Mouse (Mus musculus): Measurements from ENCODE around the gene Tes3-ps. TPM values are rescaled to one million over a fixed set of nuclear protein-coding genes. Genes with fewer than 3 reads are reported as not detected.

Gene Tes3-ps
- polyA plus RNA-seq, 1 experiment from 2014 or later, result 0.56 TPM

- no peak for ATAC-seq
Observed at GRCm38 (mm10) chr13:49479399-49479798, 13.7 kb upstream of the Tes3-ps start.

DNA sequence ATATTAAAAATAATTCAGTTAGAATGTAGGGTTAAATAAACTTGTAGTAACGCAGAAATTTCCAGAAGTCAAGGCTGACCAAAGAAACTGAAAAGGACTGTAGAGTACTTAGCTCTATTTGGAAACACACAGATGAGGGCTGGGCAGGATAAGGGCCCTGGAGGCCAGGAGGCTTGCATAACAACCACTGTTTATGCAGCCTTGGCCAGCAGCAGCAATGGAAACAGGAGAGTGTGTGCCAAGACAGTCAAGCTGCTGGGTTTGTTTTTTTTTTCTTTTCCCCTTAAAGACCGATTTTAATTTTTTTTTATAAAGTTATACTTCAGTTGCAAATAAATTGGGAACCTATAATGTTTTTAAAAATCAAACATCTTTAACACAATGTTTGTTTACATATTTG lies 13.1 kb upstream of the Tes3-ps start:
- Histone ChIP-seq H3K4me2 (ENCODE audit: low read depth, low read length) (no peak overlapping the region), H3K36me3 (ENCODE audit: control insufficient read depth, insufficient read depth, low read length) (no peaks in the 10 kb centered on the region), H3K27me3 (replicated peaks; ENCODE audit: control insufficient read depth, insufficient read depth, low read length) (no peaks in the 10 kb centered on the region), H3K27ac (ENCODE audit: low read length) (no peak overlapping the region), H3K9ac (ENCODE audit: low read depth, low read length) (no peak overlapping the region), H3K4me1 (ENCODE audit: control insufficient read depth, insufficient read depth, low read length) (peaks cover 7% of the 10 kb centered on the region; the same call in 1 of the 2 replicates), H3K9me3 (ENCODE audit: control insufficient read depth, low read length) (no peaks in the 10 kb centered on the region), H3K4me3 (ENCODE audit: low read length) (no peak overlapping the region)
- peak; percentile 82 for ATAC-seq
- WGBS, result 46% methylated on average over 2 of the region's 2 CpGs

More at GRCm38 (mm10) chr13:49479399-49479798, 13.7 kb upstream of the Tes3-ps start:
- Histone ChIP-seq H3K9ac (ENCODE audit: low read depth, low read length) (no peak overlapping the region), H3K36me3 (ENCODE audit: control insufficient read depth, insufficient read depth, low read length) (no peaks in the 10 kb centered on the region), H3K4me1 (ENCODE audit: control insufficient read depth, insufficient read depth, low read length) (peaks cover 7% of the 10 kb centered on the region; the same call in 1 of the 2 replicates), H3K27me3 (replicated peaks; ENCODE audit: control insufficient read depth, insufficient read depth, low read length) (no peaks in the 10 kb centered on the region), H3K4me2 (ENCODE audit: low read depth, low read length) (no peak overlapping the region), H3K9me3 (ENCODE audit: control insufficient read depth, low read length) (no peaks in the 10 kb centered on the region), H3K27ac (ENCODE audit: low read length) (peak overlapping the region; percentile 65), H3K4me3 (ENCODE audit: low read length) (no peak overlapping the region)
- 58% methylated on average over 4 of the region's 4 CpGs for WGBS

GRCm38 (mm10) chr13:49480551-49480950 lies 12.6 kb upstream of the Tes3-ps start:
- Histone ChIP-seq H3K27ac (ENCODE audit: low read length) (peak overlapping the region; percentile 78), H3K9me3 (ENCODE audit: control insufficient read depth, low read length) (no peaks in the 10 kb centered on the region), H3K36me3 (ENCODE audit: control insufficient read depth, insufficient read depth, low read length) (no peaks in the 10 kb centered on the region), H3K4me2 (ENCODE audit: low read depth, low read length) (no peak overlapping the region), H3K9ac (ENCODE audit: low read depth, low read length) (no peak overlapping the region), H3K4me3 (ENCODE audit: low read length) (no peak overlapping the region), H3K4me1 (ENCODE audit: control insufficient read depth, insufficient read depth, low read length) (peaks cover 7% of the 10 kb centered on the region), H3K27me3 (replicated peaks; ENCODE audit: control insufficient read depth, insufficient read depth, low read length) (no peaks in the 10 kb centered on the region)
- 45% methylated on average over 5 of the region's 5 CpGs for WGBS
- ATAC-seq, result 0 out of 2 replicates have a peak, but pooled peaks have one; percentile 16

DNA sequence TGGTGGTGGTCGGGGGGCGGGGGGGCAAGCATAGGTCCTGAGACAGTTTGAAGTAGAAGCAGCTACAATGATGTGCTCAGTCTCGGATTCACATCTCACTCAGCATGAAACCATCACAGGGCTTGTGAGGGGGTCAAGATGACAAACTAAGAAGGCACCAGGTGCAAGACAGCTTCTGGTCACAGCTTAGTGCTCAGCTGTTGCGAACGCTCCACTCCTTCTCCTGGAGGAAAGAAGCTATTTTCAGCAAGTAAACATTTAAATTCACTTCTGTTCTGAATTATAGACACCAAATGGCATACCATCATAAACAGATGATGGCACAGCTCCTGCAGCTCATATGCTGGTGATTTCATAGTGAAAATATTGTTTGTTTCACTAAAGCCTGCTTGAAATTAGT lies 7.7 kb upstream of the Tes3-ps start:
- Histone ChIP-seq H3K4me2 (ENCODE audit: low read depth, low read length) (no peak overlapping the region), H3K36me3 (ENCODE audit: control insufficient read depth, insufficient read depth, low read length) (no peaks in the 10 kb centered on the region), H3K27me3 (replicated peaks; ENCODE audit: control insufficient read depth, insufficient read depth, low read length) (no peaks in the 10 kb centered on the region), H3K9me3 (ENCODE audit: control insufficient read depth, low read length) (no peaks in the 10 kb centered on the region), H3K27ac (ENCODE audit: low read length) (no peak overlapping the region; the same call in 1 of the 2 replicates), H3K4me1 (ENCODE audit: control insufficient read depth, insufficient read depth, low read length) (peaks cover 4% of the 10 kb centered on the region), H3K4me3 (ENCODE audit: low read length) (no peak overlapping the region), H3K9ac (ENCODE audit: low read depth, low read length) (no peak overlapping the region)
- WGBS, result 74% methylated on average over 5 of the region's 5 CpGs
- no peak for ATAC-seq

GRCm38 (mm10) chr13:49504510-49504909 lies 11.4 kb downstream of the Tes3-ps start, which contains the start of gene Ecm2:
Ecm2 (plus strand) TSS chr13:49504810.
- Histone ChIP-seq H3K27me3 (replicated peaks; ENCODE audit: control insufficient read depth, insufficient read depth, low read length) (no peaks in the 10 kb centered on the region), H3K4me3 (ENCODE audit: low read length) (no peak within 1 kb of the TSS), H3K4me1 (ENCODE audit: control insufficient read depth, insufficient read depth, low read length) (no peaks in the 10 kb centered on the region), H3K36me3 (ENCODE audit: control insufficient read depth, insufficient read depth, low read length) (no peaks in the 10 kb centered on the region), H3K9me3 (ENCODE audit: control insufficient read depth, low read length) (no peaks in the 10 kb centered on the region), H3K4me2 (ENCODE audit: low read depth, low read length) (no peak within 1 kb of the TSS), H3K27ac (ENCODE audit: low read length) (no peak within 1 kb of the TSS), H3K9ac (ENCODE audit: low read depth, low read length) (no peak within 1 kb of the TSS)
- 56% methylated on average over 4 of the region's 4 CpGs for WGBS
- no peak for ATAC-seq

GRCm38 (mm10) chr13:49505776-49506175 lies 12.7 kb downstream of the Tes3-ps start:
- no peak overlapping the region for H3K27ac ChIP-seq (ENCODE audit: low read length)
- H3K4me3 ChIP-seq (ENCODE audit: low read length), result no peak overlapping the region
- no peak overlapping the region for H3K4me2 ChIP-seq (ENCODE audit: low read depth, low read length)
- WGBS, result 77% methylated on average over 4 of the region's 4 CpGs
- H3K9ac ChIP-seq (ENCODE audit: low read depth, low read length), result no peak overlapping the region
- no peak for ATAC-seq
- H3K4me1 ChIP-seq (ENCODE audit: control insufficient read depth, insufficient read depth, low read length), result no peaks in the 10 kb centered on the region
- H3K27me3 ChIP-seq (replicated peaks; ENCODE audit: control insufficient read depth, insufficient read depth, low read length), result no peaks in the 10 kb centered on the region
- H3K9me3 ChIP-seq (ENCODE audit: control insufficient read depth, low read length), result no peaks in the 10 kb centered on the region
- H3K36me3 ChIP-seq (ENCODE audit: control insufficient read depth, insufficient read depth, low read length), result no peaks in the 10 kb centered on the region

DNA sequence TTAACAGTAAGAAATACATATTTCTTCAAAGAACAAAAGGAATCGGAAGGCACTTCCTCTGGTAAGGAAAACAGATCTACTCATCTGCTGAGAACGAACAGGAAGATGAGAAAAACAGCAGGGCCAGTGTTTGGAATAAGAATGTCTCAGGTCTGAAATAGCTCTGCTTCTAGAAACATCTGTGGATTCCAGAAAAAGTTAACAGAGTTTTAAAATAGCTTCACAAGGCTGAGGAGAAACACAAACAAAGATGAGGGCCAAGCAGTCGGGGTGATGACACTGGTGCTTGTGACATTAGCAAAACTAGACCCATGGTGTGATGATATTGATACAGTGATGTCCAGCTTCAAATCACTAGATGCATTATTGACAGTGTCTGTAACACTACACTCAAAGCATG lies 14.1 kb downstream of the Tes3-ps start:
- WGBS, result 39% methylated on average over 3 of the region's 3 CpGs
- no peaks in the 10 kb centered on the region for H3K27me3 ChIP-seq (replicated peaks; ENCODE audit: control insufficient read depth, insufficient read depth, low read length)
- no peak overlapping the region for H3K9ac ChIP-seq (ENCODE audit: low read depth, low read length)
- no peaks in the 10 kb centered on the region for H3K36me3 ChIP-seq (ENCODE audit: control insufficient read depth, insufficient read depth, low read length)
- H3K4me3 ChIP-seq (ENCODE audit: low read length), result no peak overlapping the region
- H3K4me1 ChIP-seq (ENCODE audit: control insufficient read depth, insufficient read depth, low read length), result no peaks in the 10 kb centered on the region
- no peak overlapping the region for H3K4me2 ChIP-seq (ENCODE audit: low read depth, low read length)
- H3K9me3 ChIP-seq (ENCODE audit: control insufficient read depth, low read length), result no peaks in the 10 kb centered on the region
- ATAC-seq, result no peak
- no peak overlapping the region for H3K27ac ChIP-seq (ENCODE audit: low read length)

- Histone ChIP-seq H3K4me2 (ENCODE audit: low read depth, low read length) (no peak overlapping the region), H3K9ac (ENCODE audit: low read depth, low read length) (no peak overlapping the region), H3K27ac (ENCODE audit: low read length) (no peak overlapping the region), H3K27me3 (replicated peaks; ENCODE audit: control insufficient read depth, insufficient read depth, low read length) (no peaks in the 10 kb centered on the region), H3K9me3 (ENCODE audit: control insufficient read depth, low read length) (no peaks in the 10 kb centered on the region), H3K4me3 (ENCODE audit: low read length) (no peak overlapping the region), H3K4me1 (ENCODE audit: control insufficient read depth, insufficient read depth, low read length) (no peaks in the 10 kb centered on the region), H3K36me3 (ENCODE audit: control insufficient read depth, insufficient read depth, low read length) (no peaks in the 10 kb centered on the region)
- no peak for ATAC-seq
- WGBS, result 18% methylated on average over 2 of the region's 2 CpGs
Observed at GRCm38 (mm10) chr13:49518761-49519160, 25.6 kb downstream of the Tes3-ps start.

- no peak for ATAC-seq
- H3K36me3 ChIP-seq (ENCODE audit: control insufficient read depth, insufficient read depth, low read length), result no peaks in the 10 kb centered on the region
- no peaks in the 10 kb centered on the region for H3K27me3 ChIP-seq (replicated peaks; ENCODE audit: control insufficient read depth, insufficient read depth, low read length)
- H3K9ac ChIP-seq (ENCODE audit: low read depth, low read length), result no peak overlapping the region
- no peaks in the 10 kb centered on the region for H3K9me3 ChIP-seq (ENCODE audit: control insufficient read depth, low read length)
- no peak overlapping the region for H3K4me2 ChIP-seq (ENCODE audit: low read depth, low read length)
- WGBS, result 78% methylated on average over 2 of the region's 2 CpGs
- no peaks in the 10 kb centered on the region for H3K4me1 ChIP-seq (ENCODE audit: control insufficient read depth, insufficient read depth, low read length)
- H3K4me3 ChIP-seq (ENCODE audit: low read length), result no peak overlapping the region
- no peak overlapping the region for H3K27ac ChIP-seq (ENCODE audit: low read length)
Observed at GRCm38 (mm10) chr13:49526235-49526634, 33.1 kb downstream of the Tes3-ps start.

DNA sequence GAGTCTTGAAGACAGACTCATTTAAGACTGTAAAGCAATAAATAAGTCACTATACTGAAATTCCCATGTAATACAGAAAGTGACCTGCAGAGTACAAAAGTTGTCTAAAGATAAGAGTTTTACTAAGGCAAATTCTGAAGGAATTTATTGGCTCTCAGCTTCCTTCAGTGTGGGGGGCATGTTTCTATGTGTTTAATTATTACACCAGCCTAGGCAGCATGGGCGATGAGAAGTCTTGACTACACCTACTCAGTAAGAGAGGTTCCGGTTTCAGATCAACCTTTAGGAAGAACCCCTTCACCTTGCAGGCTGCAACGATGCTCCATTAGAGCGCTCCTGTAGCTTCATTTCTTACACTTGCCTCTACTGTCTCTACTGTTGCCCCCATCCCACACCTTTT lies 37.5 kb downstream of the Tes3-ps start:
- Histone ChIP-seq H3K4me3 (ENCODE audit: low read length) (no peak overlapping the region), H3K27ac (ENCODE audit: low read length) (no peak overlapping the region), H3K9ac (ENCODE audit: low read depth, low read length) (no peak overlapping the region), H3K36me3 (ENCODE audit: control insufficient read depth, insufficient read depth, low read length) (no peaks in the 10 kb centered on the region), H3K9me3 (ENCODE audit: control insufficient read depth, low read length) (no peaks in the 10 kb centered on the region), H3K4me1 (ENCODE audit: control insufficient read depth, insufficient read depth, low read length) (no peaks in the 10 kb centered on the region), H3K4me2 (ENCODE audit: low read depth, low read length) (0 out of 2 replicates have a peak overlapping the region, but pooled peaks have one; percentile 5), H3K27me3 (replicated peaks; ENCODE audit: control insufficient read depth, insufficient read depth, low read length) (no peaks in the 10 kb centered on the region)
- peak; percentile 66 for ATAC-seq
- WGBS, result 80% methylated on average over 4 of the region's 4 CpGs

Measured in intestine, embryonic 16.5 days (tissue).